Mouse (Mus musculus) forebrain, embryonic 16.5 days (tissue): ENCODE results near the gene Tppp. TPM values are rescaled to one million over a fixed set of nuclear protein-coding genes. Genes with fewer than 3 reads are reported as not detected.
"Not testable (repeated sequence)": the region's sequence is repeated elsewhere in the genome, so short reads cannot be mapped to it uniquely, and the experiment has no call there.

Source experiments
- ATAC-seq: fragments of 200-750 bp; cut with Nextera tagmentation; 2 replicates; pipeline ENCODE4 v1.8.0; 2017; ENCODE audit warnings: mild to moderate bottlenecking, moderate library complexity
- H3K27ac ChIP-seq: fragments of 300-500 bp; sonication (generic); 2 replicates; pipeline ENCODE4 v1.5.1; 2014; ENCODE audit warnings: low read length, control low read depth
- H3K27me3 ChIP-seq: fragments of 300-500 bp; sonication (generic); replicated peaks from 2 replicates; pipeline ENCODE4 v1.6.1; 2014; ENCODE audit warnings: low read length; ENCODE audit not compliant: control insufficient read depth, insufficient read depth
- H3K36me3 ChIP-seq: fragments of 300-500 bp; sonication (generic); 2 replicates; pipeline ENCODE4 v1.6.1; 2014; ENCODE audit not compliant: control insufficient read depth, insufficient read depth
- H3K4me1 ChIP-seq: fragments of 300-500 bp; sonication (generic); replicated peaks from 2 replicates; pipeline ENCODE4 v1.6.1; 2014; ENCODE audit warnings: low read length; ENCODE audit not compliant: control insufficient read depth, insufficient read depth
- H3K4me2 ChIP-seq: fragments of 300-500 bp; sonication (generic); 2 replicates; pipeline ENCODE4 v1.6.1; 2014; ENCODE audit warnings: mild to moderate bottlenecking, low read length, control low read depth
- H3K4me3 ChIP-seq: fragments of 300-500 bp; sonication (generic); replicated peaks from 2 replicates; pipeline ENCODE4 v1.5.1; 2014; ENCODE audit warnings: mild to moderate bottlenecking, low read length, control low read depth
- H3K9ac ChIP-seq: fragments of 300-500 bp; sonication (generic); replicated peaks from 2 replicates; pipeline ENCODE4 v1.6.1; 2014; ENCODE audit warnings: low read depth, low read length, control low read depth
- H3K9me3 ChIP-seq: fragments of 300-500 bp; sonication (generic); 2 replicates; pipeline ENCODE4 v1.6.1; 2016; ENCODE audit warnings: low read length; ENCODE audit not compliant: control insufficient read depth
- WGBS: fragments of 180-500 bp; shearing (Covaris S2); extraction: QIAGEN DNeasy Blood & Tissue Kit; methylation state at CpG from one replicate; pipeline ENCODE4 v1.1.7; 2014; 5-methylcytosine and 5-hydroxymethylcytosine counted together
- polyA plus RNA-seq: library from polyadenylated mRNA; unstranded; fragments of >200 nt; fragmentation: Nextera tagmentation; extraction: Ambion mirVana; gene quantifications from 2 replicates; pipeline ENCODE4 v1.2.1, GENCODE M21; 2015

Gene Tppp
- polyA plus RNA-seq, 1 experiment from 2014 or later = 10.7 TPM

- Histone ChIP-seq H3K4me3 (no peak overlapping the region), H3K27ac (no peak overlapping the region), H3K27me3 (no peaks in the 10 kb centered on the region), H3K9me3 (no peaks in the 10 kb centered on the region), H3K36me3 (no peaks in the 10 kb centered on the region), H3K9ac (no peak overlapping the region), H3K4me1 (no peaks in the 10 kb centered on the region), H3K4me2 (no peak overlapping the region)
- no peak for ATAC-seq
- 85% methylated on average over 4 of the region's 4 CpGs for WGBS
Measured at GRCm38 (mm10) chr13:74017426-74017825, 8.2 kb downstream of the Tppp start.

- H3K9ac ChIP-seq, ATAC-seq, H3K4me3 ChIP-seq, H3K4me2 ChIP-seq, H3K9me3 ChIP-seq, H3K36me3 ChIP-seq, H3K4me1 ChIP-seq, H3K27ac ChIP-seq, H3K27me3 ChIP-seq: not testable (repeated sequence)
- WGBS = 82% methylated on average over 8 of the region's 8 CpGs
Measured at GRCm38 (mm10) chr13:74019006-74019405, 9.8 kb downstream of the Tppp start.

GRCm38 (mm10) chr13:74025151-74026081 is 16.2 kb downstream of the Tppp start:
- 73% methylated on average over 4 of the region's 4 CpGs for whole genome bisulfite sequencing
- no peaks in the 10 kb centered on the region for H3K36me3 ChIP-seq
- H3K4me1 ChIP-seq = peaks cover 8% of the 10 kb centered on the region
- no peak overlapping the region for H3K4me2 ChIP-seq
- H3K9me3 ChIP-seq = no peaks in the 10 kb centered on the region
- H3K27me3 ChIP-seq = no peaks in the 10 kb centered on the region
- no peak overlapping the region for H3K27ac ChIP-seq
- peak; percentile 30; the same call in 1 of the 2 replicates for ATAC-seq
- H3K4me3 ChIP-seq = no peak overlapping the region
- no peak overlapping the region for H3K9ac ChIP-seq

- no peaks in the 10 kb centered on the region for H3K9me3 ChIP-seq
- no peak overlapping the region for H3K4me2 ChIP-seq
- no peak overlapping the region for H3K9ac ChIP-seq
- no peaks in the 10 kb centered on the region for H3K36me3 ChIP-seq
- no peak overlapping the region for H3K27ac ChIP-seq
- H3K27me3 ChIP-seq = no peaks in the 10 kb centered on the region
- peaks cover 8% of the 10 kb centered on the region for H3K4me1 ChIP-seq
- peak; percentile 74; the same call in 1 of the 2 replicates for ATAC-seq
- WGBS = 15% methylated on average over 2 of the region's 2 CpGs
- no peak overlapping the region for H3K4me3 ChIP-seq
Measured at GRCm38 (mm10) chr13:74026215-74026614, 17.0 kb downstream of the Tppp start.

- Histone ChIP-seq H3K4me2 (no peak overlapping the region), H3K27me3 (no peaks in the 10 kb centered on the region), H3K4me3 (no peak overlapping the region), H3K27ac (no peak overlapping the region), H3K9ac (no peak overlapping the region), H3K4me1 (peaks cover 8% of the 10 kb centered on the region), H3K36me3 (no peaks in the 10 kb centered on the region), H3K9me3 (no peaks in the 10 kb centered on the region)
- ATAC-seq = no peak
- 75% methylated on average over 2 of the region's 2 CpGs for WGBS
Measured at GRCm38 (mm10) chr13:74028116-74028515, 18.9 kb downstream of the Tppp start.

GRCm38 (mm10) chr13:74029013-74029412 is 19.8 kb downstream of the Tppp start:
- Histone ChIP-seq H3K27ac (no peak overlapping the region), H3K36me3 (no peaks in the 10 kb centered on the region), H3K4me2 (no peak overlapping the region), H3K4me1 (peaks cover 8% of the 10 kb centered on the region), H3K9me3 (no peaks in the 10 kb centered on the region), H3K9ac (no peak overlapping the region), H3K27me3 (no peaks in the 10 kb centered on the region), H3K4me3 (no peak overlapping the region)
- WGBS = 83% methylated on average over 2 of the region's 2 CpGs
- no peak for ATAC-seq

- 88% methylated on average over 7 of the region's 7 CpGs for WGBS
- no peak overlapping the region for H3K27ac ChIP-seq
- no peaks in the 10 kb centered on the region for H3K27me3 ChIP-seq
- H3K4me1 ChIP-seq = no peaks in the 10 kb centered on the region; the same call in 1 of the 2 replicates
- H3K4me3 ChIP-seq = no peak overlapping the region
- no peak overlapping the region for H3K9ac ChIP-seq
- H3K9me3 ChIP-seq = no peaks in the 10 kb centered on the region
- H3K36me3 ChIP-seq = no peaks in the 10 kb centered on the region
- H3K4me2 ChIP-seq = no peak overlapping the region
- ATAC-seq = no peak
Measured at GRCm38 (mm10) chr13:74030691-74031090, 21.5 kb downstream of the Tppp start.

GRCm38 (mm10) chr13:74031133-74031532 is 21.9 kb downstream of the Tppp start:
- WGBS = 85% methylated on average over 8 of the region's 8 CpGs
- Histone ChIP-seq H3K27ac (no peak overlapping the region), H3K4me1 (no peaks in the 10 kb centered on the region; the same call in 1 of the 2 replicates), H3K27me3 (no peaks in the 10 kb centered on the region), H3K36me3 (no peaks in the 10 kb centered on the region), H3K9ac (no peak overlapping the region), H3K4me3 (no peak overlapping the region), H3K9me3 (no peaks in the 10 kb centered on the region), H3K4me2 (no peak overlapping the region)
- ATAC-seq = no peak

GRCm38 (mm10) chr13:74034756-74035155 is 25.5 kb downstream of the Tppp start:
- 0 out of 2 replicates have a peak, but pooled peaks cover 3% of the 10 kb centered on the region for H3K36me3 ChIP-seq
- H3K9me3 ChIP-seq = no peaks in the 10 kb centered on the region
- no peaks in the 10 kb centered on the region; the same call in 1 of the 2 replicates for H3K4me1 ChIP-seq
- no peak overlapping the region for H3K4me3 ChIP-seq
- no peak overlapping the region for H3K27ac ChIP-seq
- peak; percentile 69 for ATAC-seq
- no peak overlapping the region for H3K4me2 ChIP-seq
- H3K9ac ChIP-seq = no peak overlapping the region
- H3K27me3 ChIP-seq = no peaks in the 10 kb centered on the region
- WGBS = 58% methylated on average over 2 of the region's 2 CpGs
